Mouse (Mus musculus) left cerebral cortex, postnatal 25 days (tissue): Measurements from ENCODE around the gene Olfr866. TPM values are rescaled to one million over a fixed set of nuclear protein-coding genes. Genes with fewer than 3 reads are reported as not detected.

Experiments used
- DNase-seq, 2 experiments: peaks; one replicate each; pipeline ENCODE4 v3.0.0; 2022; ENCODE audit warnings: low spot score in 2 of 2, mixed read lengths in 1 of 2
- intact Hi-C: fragments of 180-260 bp; cut with DNase I; formaldehyde crosslinking; loops from one replicate; pipeline ENCODE4 v1.15.1; 2025
- microRNA-seq, 2 experiments: library from miRNA; unstranded; fragments of <30 nt; microRNA quantifications; one replicate each; pipeline ENCODE4 v1.2.0; 2022
- total RNA-seq, 2 experiments: library from RNA; stranded (reverse); gene quantifications; 2 replicates each; pipeline ENCODE4 v1.2.3; 2021

Gene Olfr866
- total RNA-seq: not detected

- intact Hi-C loops: no loop called here
- no peak for DNase-seq
These were observed at the start of gene Olfr866 for GRCm38 (mm10) chr9:20027935-20028334. Gene Olfr866 (minus strand): TSS chr9:20028035.

DNA sequence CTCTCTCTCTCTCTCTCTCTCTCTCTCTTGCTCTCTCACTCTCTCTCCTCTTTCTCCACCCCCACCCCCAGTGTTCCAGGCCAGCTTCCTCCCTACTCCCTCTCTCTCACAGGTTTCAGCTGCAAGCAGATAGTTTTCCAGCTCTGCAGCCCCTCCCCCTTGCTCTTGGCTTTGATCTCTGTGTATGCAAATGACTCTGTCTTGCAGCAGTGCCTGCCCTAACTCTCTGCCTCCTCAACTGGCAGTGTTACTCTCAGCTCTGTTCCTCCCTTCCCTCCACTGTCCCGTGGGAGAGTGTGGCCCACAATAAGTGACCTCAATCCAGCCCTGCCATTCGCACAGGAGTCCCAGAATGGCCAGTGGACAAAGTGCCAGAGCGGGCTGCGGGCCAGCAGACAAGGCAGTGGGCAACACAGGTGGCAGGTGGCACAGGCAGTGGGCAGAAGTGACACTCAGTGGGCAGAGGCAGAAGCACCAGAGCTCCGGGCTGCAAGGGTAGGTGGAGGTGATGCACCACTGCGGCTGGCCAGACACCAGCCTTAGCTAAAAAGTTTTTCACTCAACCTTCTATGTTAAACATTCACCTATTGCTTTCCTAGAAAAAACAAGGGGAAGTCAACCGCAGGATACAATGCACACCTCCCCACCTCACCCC, 45.8 kb upstream of the Olfr866 start:
- DNase-seq: no peak
- intact Hi-C loops: no loop called here

DNA sequence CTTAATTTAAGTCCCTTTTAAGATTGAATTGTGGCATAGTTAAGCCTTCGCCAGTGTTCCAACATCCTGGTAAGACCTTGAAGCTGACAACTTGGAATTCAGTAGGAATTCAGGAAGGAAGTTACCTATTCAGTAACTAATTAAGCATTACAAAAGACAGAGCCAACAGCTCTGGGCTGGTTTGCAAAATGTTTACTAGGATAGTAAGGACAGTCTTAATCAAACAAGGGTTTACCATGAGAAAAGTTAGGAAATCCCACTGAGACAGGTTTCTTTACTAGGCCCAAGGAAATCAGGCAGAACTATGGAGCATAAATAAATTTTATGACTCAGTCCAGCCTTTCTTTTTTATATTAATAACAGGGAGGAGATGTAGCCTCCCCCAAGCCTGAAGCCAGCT, 43.5 kb upstream of the Olfr866 start:
- intact Hi-C loops: no loop called here
- DNase-seq: no peak

GRCm38 (mm10) chr9:20070236-20070635, 42.4 kb upstream of the Olfr866 start:
- no peak for DNase-seq
- intact Hi-C loops: no loop called here

GRCm38 (mm10) chr9:20057462-20057861, 29.6 kb upstream of the Olfr866 start, which contains the start of gene Olfr867:
Gene Olfr867 (minus strand): TSS chr9:20057562.
- intact Hi-C loops: no loop called here
- DNase-seq: no peak

- no peak for DNase-seq
- intact Hi-C loops: no loop called here
These were observed 20.1 kb upstream of the Olfr866 start for GRCm38 (mm10) chr9:20047964-20048363.

Small RNAs within 50 kb of the gene (microRNA-seq; reads per million reads assigned to microRNA genes)
- gene Gm26231 (0 reads per million in 2 experiments), gene Gm44395 (0 reads per million in 2 experiments)

Other genes starting within 250 kb of the Olfr866 start
- gene Olfr58, start 247.8 kb downstream of the Olfr866 start, total RNA-seq: not detected
- not detected for gene Olfr859, start 223.1 kb downstream of the Olfr866 start, total RNA-seq
- gene Olfr860, start 178.3 kb downstream of the Olfr866 start, total RNA-seq: not detected
- not detected for gene Olfr862, start 140.0 kb downstream of the Olfr866 start, total RNA-seq
- gene Olfr77, start 111.2 kb downstream of the Olfr866 start, total RNA-seq: not detected
- gene Olfr867, start 29.5 kb upstream of the Olfr866 start, total RNA-seq: not detected
- not detected for gene Olfr868, start 70.6 kb upstream of the Olfr866 start, total RNA-seq
- gene Olfr869, start 101.0 kb upstream of the Olfr866 start, total RNA-seq: not detected
- gene Olfr870, start 146.0 kb upstream of the Olfr866 start, total RNA-seq: not detected
- not detected for gene Olfr871, start 184.2 kb upstream of the Olfr866 start, total RNA-seq
- gene Olfr872, start 209.1 kb upstream of the Olfr866 start, total RNA-seq: not detected